Mouse (Mus musculus) CH12.LX (cell line): ENCODE measurements around the gene Edar. TPM values are rescaled to one million over a fixed set of nuclear protein-coding genes. Genes with fewer than 3 reads are reported as not detected.
A peak's percentile ranks its signal among the peaks of the same experiment; 100 is the strongest.

Experiments used
- DNase-seq: peaks from one replicate; pipeline ENCODE4 v3.0.0-alpha.2; 2013; ENCODE audit errors: extremely low read depth
- H3K27ac ChIP-seq: 2 replicates; pipeline ENCODE4 v1.5.1; 2012; ENCODE audit warnings: low read depth, mild to moderate bottlenecking, control low read depth, moderate library complexity; ENCODE audit not compliant: insufficient read depth
- H3K27me3 ChIP-seq: replicated peaks from 2 replicates; pipeline ENCODE3; 2012; ENCODE audit warnings: inconsistent platforms
- H3K36me3 ChIP-seq, 2 experiments: replicated peaks in 1 of 2; 2 replicates each; pipeline versions ENCODE3 to v1.6.1; 2012; ENCODE audit warnings: inconsistent platforms in 1 of 2, low read length in 1 of 2, mild to moderate bottlenecking in 1 of 2, mixed read lengths in 1 of 2, moderate library complexity in 1 of 2; ENCODE audit not compliant: control insufficient read depth in 1 of 2, insufficient read depth in 1 of 2
- H3K4me1 ChIP-seq, 2 experiments: 2 replicates each; pipeline ENCODE4 v1.6.1; 2012; ENCODE audit warnings: inconsistent platforms in 1 of 2, moderate library complexity in 1 of 2; ENCODE audit not compliant: insufficient read depth in 2 of 2, control insufficient read depth in 1 of 2
- H3K4me2 ChIP-seq: 2 replicates; pipeline ENCODE4 v1.6.1; 2012; ENCODE audit warnings: low read depth, mild to moderate bottlenecking, control low read depth; ENCODE audit not compliant: poor library complexity, insufficient read depth, severe bottlenecking
- H3K4me3 ChIP-seq, 3 experiments: fragments of 150-350 bp in 1 of 3; sonication (generic) in 1 of 3; replicated peaks in 1 of 3; 2 replicates each; pipeline versions ENCODE3 to v1.5.1; 2011 to 2012; ENCODE audit warnings: low read depth in 2 of 3, low read length in 2 of 3, mild to moderate bottlenecking in 2 of 3, moderate library complexity in 2 of 3, control low read depth in 1 of 3, improper control_type of control experiment in 1 of 3, inconsistent platforms in 1 of 3, mixed read lengths in 1 of 3; ENCODE audit not compliant: poor library complexity in 1 of 3
- H3K79me2 ChIP-seq: replicated peaks from 2 replicates; pipeline ENCODE4 v1.6.1; 2012; ENCODE audit warnings: mild to moderate bottlenecking, moderate library complexity; ENCODE audit not compliant: control insufficient read depth, poor library complexity, insufficient read depth, severe bottlenecking; ENCODE audit errors: extremely low read depth
- H3K9ac ChIP-seq: 2 replicates; pipeline ENCODE4 v1.6.1; 2012; ENCODE audit warnings: low read depth, mild to moderate bottlenecking, control low read depth, moderate library complexity; ENCODE audit not compliant: insufficient read depth
- H3K9me3 ChIP-seq: replicated peaks from 2 replicates; pipeline ENCODE3; 2012; ENCODE audit warnings: low read length, inconsistent platforms, mixed read lengths
- CHD1 ChIP-seq: IDR thresholded peaks from 2 replicates; pipeline ENCODE4 v1.6.1; 2012; ENCODE audit warnings: low read depth, low read length, improper control_type of control experiment, inconsistent platforms
- CHD2 ChIP-seq: IDR thresholded peaks from 2 replicates; pipeline ENCODE4 v1.6.1; 2011; ENCODE audit warnings: low read length, improper control_type of control experiment
- ETS1 ChIP-seq: conservative IDR thresholded peaks from 2 replicates; pipeline ENCODE4 v1.6.1; 2012; ENCODE audit warnings: low read depth, mild to moderate bottlenecking, inconsistent platforms, low read length, improper control_type of control experiment, moderate library complexity
- GABPA ChIP-seq: IDR thresholded peaks from 2 replicates; pipeline ENCODE4 v1.6.1; 2012; ENCODE audit warnings: low read depth, low read length, improper control_type of control experiment, inconsistent platforms; ENCODE audit not compliant: insufficient replicate concordance
- HCFC1 ChIP-seq: IDR thresholded peaks from 2 replicates; pipeline ENCODE4 v1.6.1; 2012; ENCODE audit warnings: low read depth, mild to moderate bottlenecking, inconsistent platforms, low read length, improper control_type of control experiment
- IRF4 ChIP-seq: IDR thresholded peaks from 2 replicates; pipeline ENCODE4 v1.6.1; 2014; ENCODE audit warnings: low read depth, mild to moderate bottlenecking, inconsistent platforms, low read length, improper control_type of control experiment
- JUND ChIP-seq: conservative IDR thresholded peaks from 2 replicates; pipeline ENCODE4 v1.6.1; 2011; ENCODE audit warnings: low read depth, low read length, improper control_type of control experiment
- MAFK ChIP-seq: IDR thresholded peaks from 2 replicates; pipeline ENCODE4 v1.6.1; 2011; ENCODE audit warnings: low read length, improper control_type of control experiment; ENCODE audit not compliant: insufficient replicate concordance
- MAX ChIP-seq: IDR thresholded peaks from 2 replicates; pipeline ENCODE4 v1.6.1; 2011; ENCODE audit warnings: low read length, improper control_type of control experiment
- MAZ ChIP-seq: IDR thresholded peaks from 2 replicates; pipeline ENCODE4 v1.6.1; 2012; ENCODE audit warnings: low read depth, mild to moderate bottlenecking, inconsistent platforms, low read length, improper control_type of control experiment, moderate library complexity
- MXI1 ChIP-seq: IDR thresholded peaks from 2 replicates; pipeline ENCODE4 v1.6.1; 2011; ENCODE audit warnings: mild to moderate bottlenecking, low read depth, low read length, improper control_type of control experiment
- NELFE ChIP-seq: IDR thresholded peaks from 2 replicates; pipeline ENCODE4 v1.6.1; 2011; ENCODE audit warnings: low read depth, low read length, improper control_type of control experiment
- POLR2AphosphoS2 ChIP-seq: IDR thresholded peaks from 2 replicates; pipeline ENCODE4 v1.6.1; 2011; ENCODE audit warnings: low read depth, low read length, improper control_type of control experiment
- RAD21 ChIP-seq: IDR thresholded peaks from 2 replicates; pipeline ENCODE4 v1.6.1; 2011; ENCODE audit warnings: low read depth, mild to moderate bottlenecking, low read length, improper control_type of control experiment, moderate library complexity
- SMC3 ChIP-seq: IDR thresholded peaks from 2 replicates; pipeline ENCODE4 v1.6.1; 2011; ENCODE audit warnings: low read depth, low read length, improper control_type of control experiment
- TCF12 ChIP-seq: IDR thresholded peaks from 2 replicates; pipeline ENCODE4 v1.6.1; 2014; ENCODE audit warnings: low read depth, mild to moderate bottlenecking, inconsistent platforms, low read length, improper control_type of control experiment
- UBTF ChIP-seq: IDR thresholded peaks from 2 replicates; pipeline ENCODE4 v1.6.1; 2012; ENCODE audit warnings: low read depth, mild to moderate bottlenecking, inconsistent platforms, low read length, improper control_type of control experiment, moderate library complexity
- ZC3H11A ChIP-seq: IDR thresholded peaks from 2 replicates; pipeline ENCODE4 v1.6.1; 2012; ENCODE audit warnings: low read depth, mild to moderate bottlenecking, inconsistent platforms, low read length, improper control_type of control experiment
- dilution Hi-C: fragments of 300-500 bp; cut with MboI; formaldehyde crosslinking; loops from 2 replicates; pipeline ENCODE4 v1.14.3; 2020; ENCODE audit warnings: low sequenced_read_pairs; ENCODE audit not compliant: extremely low pct_unique_long_range_greater_than_20kb, extremely low pct_ligation_motif_present
- in situ Hi-C: fragments of 300-500 bp; cut with MboI; formaldehyde crosslinking; loops from 3 replicates; pipeline ENCODE4 v1.14.3; 2019; ENCODE audit warnings: low sequenced_read_pairs, low pct_ligation_motif_present, low pct_unique_long_range_greater_than_20kb, mixed read lengths
- polyA plus RNA-seq: library from polyadenylated mRNA; unstranded; fragments of >175 nt; gene quantifications from 2 replicates; pipeline ENCODE4 v1.2.1, GENCODE M21; 2012; ENCODE audit warnings: low read depth; ENCODE audit not compliant: insufficient read length
- total RNA-seq, 2 experiments: library from RNA; depleted of rRNA; stranded (reverse); fragments of 300-350 nt in 1 of 2; fragments of >200 nt in 1 of 2; gene quantifications; 2 replicates each; pipeline ENCODE4 v1.2.3; 2012 to 2014

Gene Edar
- total and polyA plus RNA-seq, 3 experiments, result not detected

- Histone ChIP-seq H3K4me3 (no peak overlapping the region), H3K27me3 (peaks cover 14% of the 10 kb centered on the region), H3K27ac (no peak overlapping the region), H3K4me1 (peaks cover 7 to 13% of the 10 kb centered on the region in 2 experiments), H3K79me2 (no peaks in the 10 kb centered on the region), H3K4me2 (peak overlapping the region; percentile 7; the same call in 1 of the 2 replicates), H3K36me3 (no peaks in the 10 kb centered on the region), H3K9ac (no peak overlapping the region), H3K9me3 (no peaks in the 10 kb centered on the region)
- TF ChIP-seq IRF4 (no peak), TCF12 (no peak)
- in situ Hi-C loops (no loop called here), dilution Hi-C loops (no loop called here)
- DNase-seq, result no peak
Measured at GRCm38 (mm10) chr10:58672557-58673277, 2.7 kb downstream of the Edar start.

GRCm38 (mm10) chr10:58663868-58664267 lies 11.6 kb downstream of the Edar start:
- dilution Hi-C loops, result no loop called here
- in situ Hi-C loops, result no loop called here

GRCm38 (mm10) chr10:58663417-58663816 lies 12.0 kb downstream of the Edar start:
- DNase-seq, result no peak
- H3K4me2 ChIP-seq, result no peak overlapping the region
- H3K27ac ChIP-seq, result no peak overlapping the region
- H3K36me3 ChIP-seq, result no peaks in the 10 kb centered on the region
- H3K79me2 ChIP-seq, result no peaks in the 10 kb centered on the region
- no peak for TF ChIP-seq TCF12
- in situ Hi-C loops, result no loop called here
- no peaks in the 10 kb centered on the region for H3K9me3 ChIP-seq
- no peak overlapping the region for H3K9ac ChIP-seq
- dilution Hi-C loops, result no loop called here
- H3K27me3 ChIP-seq, result peaks cover 30% of the 10 kb centered on the region
- H3K4me1 ChIP-seq, result 0 out of 4 replicates have a peak, but pooled peaks cover 0 to 3% of the 10 kb centered on the region in 2 experiments
- no peak overlapping the region for H3K4me3 ChIP-seq

More at GRCm38 (mm10) chr10:58663868-58664267, 11.6 kb downstream of the Edar start:
- TF ChIP-seq JUND (no peak), POLR2AphosphoS2 (no peak), MAFK (no peak), MAX (no peak), RAD21 (no peak), ETS1 (no peak), CHD1 (no peak), MAZ (no peak), HCFC1 (no peak), SMC3 (no peak), CHD2 (no peak), ZC3H11A (no peak), IRF4 (no peak), UBTF (no peak), NELFE (no peak), GABPA (no peak), MXI1 (no peak)
- Histone ChIP-seq H3K9ac (no peak overlapping the region), H3K4me3 (no peak overlapping the region), H3K27me3 (peaks cover 30% of the 10 kb centered on the region), H3K79me2 (no peaks in the 10 kb centered on the region), H3K27ac (no peak overlapping the region), H3K36me3 (no peaks in the 10 kb centered on the region), H3K9me3 (no peaks in the 10 kb centered on the region), H3K4me2 (no peak overlapping the region), H3K4me1 (0 out of 4 replicates have a peak, but pooled peaks cover 0 to 3% of the 10 kb centered on the region in 2 experiments)
- DNase-seq, result no peak
